Mouse (Mus musculus): ENCODE data around the gene Kcnj11. TPM values are rescaled to one million over a fixed set of nuclear protein-coding genes. Genes with fewer than 3 reads are reported as not detected.

Kcnj11 gene
- polyA plus RNA-seq, 1 experiment from 2014 or later = 0.17 TPM

DNA sequence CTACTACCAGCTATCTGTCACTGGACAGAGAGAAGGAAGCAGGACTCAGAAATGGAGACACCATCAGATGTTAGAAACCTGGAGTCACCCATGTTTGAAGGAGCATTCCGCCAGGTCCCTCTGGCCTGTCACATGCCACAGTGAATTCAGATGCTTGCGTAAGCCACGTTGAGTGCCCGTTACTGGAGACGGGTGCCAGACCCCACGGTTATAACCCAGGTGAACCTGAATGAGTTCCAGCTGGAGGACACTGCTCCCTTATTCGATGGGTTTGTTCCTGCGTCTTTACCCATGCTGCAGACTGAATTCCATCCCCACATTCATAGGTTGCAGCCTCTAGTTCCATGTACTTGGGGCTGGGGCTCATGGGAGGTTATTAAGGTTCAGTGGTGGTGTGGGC, 3.2 kb upstream of the Kcnj11 start:
- H3K27me3 ChIP-seq = peaks cover 16% of the 10 kb centered on the region
- no peak for ATAC-seq (ENCODE audit: insufficient number of reproducible peaks, low FRiP score, low TSS enrichment, low read depth)
- WGBS = 75% methylated on average over 8 of the region's 8 CpGs
- no peak overlapping the region for H3K9ac ChIP-seq
- H3K4me3 ChIP-seq (replicated peaks) = no peak overlapping the region
- no peaks in the 10 kb centered on the region for H3K36me3 ChIP-seq
- no peak overlapping the region for H3K4me2 ChIP-seq (replicated peaks)
- peaks cover 6% of the 10 kb centered on the region for H3K4me1 ChIP-seq
- no peak overlapping the region for H3K27ac ChIP-seq (replicated peaks)
- no peaks in the 10 kb centered on the region for H3K9me3 ChIP-seq (replicated peaks)

DNA sequence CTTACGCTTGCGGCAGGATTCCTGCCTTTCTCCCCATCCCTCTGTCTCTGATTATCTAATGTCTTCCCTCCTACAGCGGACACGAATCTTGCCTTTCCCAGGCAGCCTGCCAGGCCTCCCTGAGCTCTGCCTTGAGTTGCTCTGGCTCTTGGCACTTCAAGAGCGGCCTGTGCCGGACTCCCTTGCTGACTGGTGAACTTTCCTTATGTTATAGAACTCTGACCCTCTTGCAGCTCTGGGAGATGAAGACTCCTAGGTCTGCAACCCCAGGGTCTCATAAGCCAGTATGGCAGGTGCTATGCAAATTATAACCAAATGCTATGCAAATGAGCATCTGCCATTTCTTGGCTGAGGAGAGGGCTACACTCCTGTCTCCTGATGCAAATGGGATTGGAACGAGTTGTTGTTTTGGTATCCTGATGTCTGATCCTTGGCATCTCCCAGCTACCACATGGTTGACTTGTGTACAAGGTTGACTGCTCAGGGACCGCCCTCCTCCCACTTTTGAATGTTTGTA, 2.6 kb upstream of the Kcnj11 start:
- WGBS = 70% methylated on average over 8 of the region's 8 CpGs

DNA sequence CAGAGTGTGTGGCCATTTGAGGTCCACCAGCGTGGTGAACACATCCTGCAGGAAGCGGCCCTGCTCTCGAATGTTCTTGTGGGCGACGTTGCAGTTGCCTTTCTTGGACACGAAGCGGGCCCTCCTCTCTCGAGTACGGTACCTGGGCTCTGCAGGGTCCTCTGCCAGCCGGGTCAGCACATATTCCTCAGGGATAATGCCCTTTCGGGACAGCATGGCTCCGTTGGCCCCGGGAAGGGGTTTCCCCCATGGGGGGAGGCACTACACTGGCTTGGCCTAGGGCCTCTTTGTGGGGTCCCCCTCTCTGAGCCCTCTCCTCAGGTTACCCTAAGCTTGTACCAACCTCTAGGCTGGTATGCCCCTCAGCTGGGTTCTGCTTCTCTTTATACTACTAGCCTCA, 882 bp downstream of the Kcnj11 start:
- Histone ChIP-seq H3K4me1 (peaks cover 6% of the 10 kb centered on the region), H3K9me3 (replicated peaks) (no peaks in the 10 kb centered on the region), H3K36me3 (no peaks in the 10 kb centered on the region), H3K4me2 (replicated peaks) (peak overlapping the region; percentile 91; the same call in 1 of the 2 replicates), H3K27me3 (peaks cover 30% of the 10 kb centered on the region), H3K4me3 (replicated peaks) (no peak overlapping the region), H3K9ac (no peak overlapping the region), H3K27ac (replicated peaks) (no peak overlapping the region)
- no peak for ATAC-seq (ENCODE audit: insufficient number of reproducible peaks, low FRiP score, low TSS enrichment, low read depth)
- WGBS = 81% methylated on average over 13 of the region's 13 CpGs

More for the DNA sequence above, 2.6 kb upstream of the Kcnj11 start:
- H3K36me3 ChIP-seq = no peaks in the 10 kb centered on the region
- peaks cover 6% of the 10 kb centered on the region for H3K4me1 ChIP-seq
- ATAC-seq (ENCODE audit: insufficient number of reproducible peaks, low FRiP score, low TSS enrichment, low read depth) = no peak
- H3K4me2 ChIP-seq (replicated peaks) = no peak overlapping the region
- H3K27me3 ChIP-seq = peaks cover 17% of the 10 kb centered on the region
- H3K27ac ChIP-seq (replicated peaks) = no peak overlapping the region
- no peaks in the 10 kb centered on the region for H3K9me3 ChIP-seq (replicated peaks)
- no peak overlapping the region for H3K9ac ChIP-seq
- H3K4me3 ChIP-seq (replicated peaks) = no peak overlapping the region

GRCm38 (mm10) chr7:46098919-46099286, 1.7 kb downstream of the Kcnj11 start:
- H3K9me3 ChIP-seq (replicated peaks) = no peaks in the 10 kb centered on the region
- 92% methylated on average over 19 of the region's 19 CpGs for WGBS
- peaks cover 6% of the 10 kb centered on the region for H3K4me1 ChIP-seq
- H3K4me3 ChIP-seq (replicated peaks) = no peak overlapping the region
- H3K9ac ChIP-seq = no peak overlapping the region
- ATAC-seq (ENCODE audit: insufficient number of reproducible peaks, low FRiP score, low TSS enrichment, low read depth) = no peak
- no peak overlapping the region for H3K4me2 ChIP-seq (replicated peaks)
- peaks cover 31% of the 10 kb centered on the region for H3K27me3 ChIP-seq
- no peak overlapping the region for H3K27ac ChIP-seq (replicated peaks)
- H3K36me3 ChIP-seq = no peaks in the 10 kb centered on the region

DNA sequence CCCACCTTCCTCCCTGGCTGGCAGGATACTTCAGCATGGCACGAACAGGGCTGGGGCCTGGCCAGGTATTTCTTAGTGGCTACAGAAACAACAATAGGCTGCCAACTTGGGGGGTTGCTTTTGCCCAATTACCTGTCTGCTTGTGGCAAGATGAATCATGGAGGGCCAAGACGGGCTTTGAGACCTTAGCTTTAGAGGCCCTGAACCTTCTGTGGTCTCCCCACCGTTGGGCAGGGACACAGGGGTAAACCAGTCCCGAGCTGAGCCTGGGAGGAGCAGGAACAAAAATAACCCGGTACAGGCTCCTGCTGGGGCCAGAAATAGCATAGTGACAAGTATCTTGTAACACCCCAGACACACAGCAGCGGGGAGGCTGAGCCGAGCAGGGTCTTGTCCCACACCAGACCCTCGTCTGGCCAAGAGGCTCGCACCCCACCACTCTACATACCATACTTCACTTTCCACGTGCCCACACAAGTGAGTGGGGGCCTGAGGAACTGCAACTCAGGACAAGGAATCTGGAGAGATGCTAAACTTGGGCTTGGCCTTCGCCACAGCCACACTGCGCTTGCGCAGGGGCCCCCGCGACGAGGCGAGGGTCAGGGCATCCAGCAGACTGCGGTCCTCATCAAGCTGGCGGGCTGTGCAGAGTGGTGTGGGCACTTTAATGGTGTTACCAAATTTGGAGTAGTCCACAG, 2.2 kb downstream of the Kcnj11 start:
- Histone ChIP-seq H3K9ac (no peak overlapping the region), H3K4me2 (replicated peaks) (no peak overlapping the region), H3K4me3 (replicated peaks) (no peak overlapping the region), H3K36me3 (no peaks in the 10 kb centered on the region), H3K9me3 (replicated peaks) (no peaks in the 10 kb centered on the region), H3K27ac (replicated peaks) (no peak overlapping the region), H3K4me1 (peaks cover 6% of the 10 kb centered on the region), H3K27me3 (peaks cover 33% of the 10 kb centered on the region)
- no peak for ATAC-seq (ENCODE audit: insufficient number of reproducible peaks, low FRiP score, low TSS enrichment, low read depth)
- 75% methylated on average over 19 of the region's 19 CpGs for WGBS

- H3K9ac ChIP-seq = no peak overlapping the region
- no peak overlapping the region for H3K4me3 ChIP-seq (replicated peaks)
- ATAC-seq (ENCODE audit: insufficient number of reproducible peaks, low FRiP score, low TSS enrichment, low read depth) = no peak
- no peak overlapping the region for H3K27ac ChIP-seq (replicated peaks)
- H3K4me2 ChIP-seq (replicated peaks) = no peak overlapping the region
- peaks cover 40% of the 10 kb centered on the region for H3K27me3 ChIP-seq
- 60% methylated on average over 4 of the region's 4 CpGs for WGBS
- H3K36me3 ChIP-seq = no peaks in the 10 kb centered on the region
- H3K9me3 ChIP-seq (replicated peaks) = no peaks in the 10 kb centered on the region
- H3K4me1 ChIP-seq = peaks cover 6% of the 10 kb centered on the region
Observed at GRCm38 (mm10) chr7:46097319-46097783, 3.2 kb downstream of the Kcnj11 start.

GRCm38 (mm10) chr7:46096136-46096535, 4.4 kb downstream of the Kcnj11 start:
- Histone ChIP-seq H3K27me3 (peaks cover 40% of the 10 kb centered on the region), H3K27ac (replicated peaks) (no peak overlapping the region), H3K4me1 (peaks cover 6% of the 10 kb centered on the region), H3K4me2 (replicated peaks) (no peak overlapping the region), H3K9me3 (replicated peaks) (no peaks in the 10 kb centered on the region), H3K9ac (no peak overlapping the region), H3K4me3 (replicated peaks) (no peak overlapping the region), H3K36me3 (no peaks in the 10 kb centered on the region)
- no peak for ATAC-seq (ENCODE audit: insufficient number of reproducible peaks, low FRiP score, low TSS enrichment, low read depth)
- 3% methylated on average over 4 of the region's 4 CpGs for WGBS

GRCm38 (mm10) chr7:46092803-46093202, 7.8 kb downstream of the Kcnj11 start:
- 41% methylated on average over 8 of the region's 8 CpGs for WGBS
- Histone ChIP-seq H3K4me1 (no peaks in the 10 kb centered on the region), H3K9me3 (replicated peaks) (no peaks in the 10 kb centered on the region), H3K4me3 (replicated peaks) (no peak overlapping the region), H3K36me3 (no peaks in the 10 kb centered on the region), H3K4me2 (replicated peaks) (no peak overlapping the region), H3K27ac (replicated peaks) (no peak overlapping the region), H3K27me3 (peaks cover 23% of the 10 kb centered on the region), H3K9ac (no peak overlapping the region)
- no peak for ATAC-seq (ENCODE audit: insufficient number of reproducible peaks, low FRiP score, low TSS enrichment, low read depth)

- peaks cover 7% of the 10 kb centered on the region; the same call in 1 of the 2 replicates for H3K4me1 ChIP-seq
- ATAC-seq (ENCODE audit: insufficient number of reproducible peaks, low FRiP score, low TSS enrichment, low read depth) = no peak
- peaks cover 6% of the 10 kb centered on the region; the same call in 1 of the 2 replicates for H3K27me3 ChIP-seq
- H3K36me3 ChIP-seq = peaks cover 13% of the 10 kb centered on the region
- WGBS = 85% methylated on average over 6 of the region's 6 CpGs
- H3K27ac ChIP-seq (replicated peaks) = no peak overlapping the region
- no peaks in the 10 kb centered on the region for H3K9me3 ChIP-seq (replicated peaks)
- no peak overlapping the region for H3K4me2 ChIP-seq (replicated peaks)
- no peak overlapping the region for H3K4me3 ChIP-seq (replicated peaks)
- H3K9ac ChIP-seq = no peak overlapping the region
Observed at GRCm38 (mm10) chr7:46088241-46088640, 12.3 kb downstream of the Kcnj11 start.

- Histone ChIP-seq H3K4me1 (peaks cover 7% of the 10 kb centered on the region; the same call in 1 of the 2 replicates), H3K9me3 (replicated peaks) (no peaks in the 10 kb centered on the region), H3K27me3 (no peaks in the 10 kb centered on the region), H3K27ac (replicated peaks) (no peak overlapping the region), H3K9ac (no peak overlapping the region), H3K4me3 (replicated peaks) (no peak overlapping the region), H3K36me3 (peaks cover 31% of the 10 kb centered on the region), H3K4me2 (replicated peaks) (no peak overlapping the region)
- WGBS = 82% methylated on average over 6 of the region's 6 CpGs
- no peak for ATAC-seq (ENCODE audit: insufficient number of reproducible peaks, low FRiP score, low TSS enrichment, low read depth)
Observed at GRCm38 (mm10) chr7:46086378-46086777, 14.2 kb downstream of the Kcnj11 start.

GRCm38 (mm10) chr7:46084839-46085513, 15.6 kb downstream of the Kcnj11 start:
- Histone ChIP-seq H3K4me1 (peaks cover 7% of the 10 kb centered on the region; the same call in 1 of the 2 replicates), H3K9me3 (replicated peaks) (no peaks in the 10 kb centered on the region), H3K9ac (no peak overlapping the region), H3K27ac (replicated peaks) (no peak overlapping the region), H3K36me3 (peaks cover 45% of the 10 kb centered on the region), H3K4me2 (replicated peaks) (no peak overlapping the region), H3K4me3 (replicated peaks) (no peak overlapping the region), H3K27me3 (no peaks in the 10 kb centered on the region)
- 0 out of 2 replicates have a peak, but pooled peaks have one; percentile 17 for ATAC-seq (ENCODE audit: insufficient number of reproducible peaks, low FRiP score, low TSS enrichment, low read depth)
- 65% methylated on average over 16 of the region's 16 CpGs for WGBS

Measured in embryonic facial prominence, embryonic 15.5 days (tissue).